Mouse (Mus musculus): ENCODE measurements at regions not wholly inside any gene's neighbourhood (a gene's known extent, or its start where the extent isn't known, plus 50 kb on each side); places are given as distances from the start of the nearest gene placed in this dataset.

- no peak for DNase-seq
These were observed 75.0 kb upstream of the Armc2 start for GRCm38 (mm10) chr10:42093176-42093759.

GRCm38 (mm10) chr10:42092500-42092899, 74.3 kb upstream of the Armc2 start:
- DNase-seq, result no peak

- no peak for DNase-seq
These were observed 73.4 kb upstream of the Armc2 start for GRCm38 (mm10) chr10:42091546-42092168.

GRCm38 (mm10) chr10:42090806-42091205, 72.6 kb upstream of the Armc2 start:
- DNase-seq, result no peak

- DNase-seq, result no peak
These were observed 71.9 kb upstream of the Armc2 start for GRCm38 (mm10) chr10:42090147-42090546.

- no peak for DNase-seq
These were observed 71.4 kb upstream of the Armc2 start for GRCm38 (mm10) chr10:42089686-42090085.

GRCm38 (mm10) chr10:42089235-42089625, 71.0 kb upstream of the Armc2 start:
- DNase-seq, result peak; percentile 59 to 73

- no peak for DNase-seq
These were observed 70.5 kb upstream of the Armc2 start for GRCm38 (mm10) chr10:42088570-42089234.

GRCm38 (mm10) chr10:42087906-42088305, 69.7 kb upstream of the Armc2 start:
- no peak for DNase-seq

GRCm38 (mm10) chr10:42086691-42087090, 68.4 kb upstream of the Armc2 start:
- DNase-seq, result no peak

- no peak for DNase-seq
These were observed 67.1 kb upstream of the Armc2 start for GRCm38 (mm10) chr10:42085295-42085694.

GRCm38 (mm10) chr10:42082227-42082840, 64.1 kb upstream of the Armc2 start:
- DNase-seq, result no peak

- DNase-seq, result no peak
These were observed 61.5 kb upstream of the Armc2 start for GRCm38 (mm10) chr10:42079775-42080174.

- no peak for DNase-seq
These were observed 58.5 kb upstream of the Armc2 start for GRCm38 (mm10) chr10:42076711-42077110.

- DNase-seq, result no peak
These were observed 57.3 kb upstream of the Armc2 start for GRCm38 (mm10) chr10:42075545-42075944.

- DNase-seq, result no peak
These were observed 54.5 kb upstream of the Armc2 start for GRCm38 (mm10) chr10:42072758-42073157.

- no peak for DNase-seq
These were observed 53.9 kb upstream of the Armc2 start for GRCm38 (mm10) chr10:42072131-42072530.

- no peak for DNase-seq
These were observed 53.3 kb upstream of the Armc2 start for GRCm38 (mm10) chr10:42071404-42072024.

- DNase-seq, result no peak
These were observed 52.6 kb upstream of the Armc2 start for GRCm38 (mm10) chr10:42070611-42071403.

- no peak for DNase-seq
These were observed 51.5 kb upstream of the Armc2 start for GRCm38 (mm10) chr10:42069751-42070150.

GRCm38 (mm10) chr10:42068497-42068896, 50.3 kb upstream of the Armc2 start:
- peak; percentile 30 to 50 for DNase-seq
